Mouse (Mus musculus): ENCODE results near the gene Sdf4.

- TF ChIP-seq CTCF (IDR thresholded peaks at IDR 0.05; ENCODE audit: control insufficient read depth, insufficient read depth, low read length) (no peak), POLR2A (IDR thresholded peaks at IDR 0.05; ENCODE audit: borderline replicate concordance, control insufficient read depth, low read depth, low read length) (no peak)
Observed at GRCm38 (mm10) chr4:156031255-156031592, 38.6 kb downstream of the Sdf4 start.
